Mouse (Mus musculus) activated CD4-positive, CD25-positive, alpha-beta regulatory T cell, adult 4 months (primary cell): ENCODE measurements around the gene Slco4c1. TPM values are rescaled to one million over a fixed set of nuclear protein-coding genes. Genes with fewer than 3 reads are reported as not detected.

ENCODE experiments used
- ATAC-seq: one replicate; pipeline ENCODE4 v1.8.0; 2017
- polyA plus RNA-seq, 2 experiments: library from polyadenylated mRNA; unstranded; fragments of 100-300 nt; shearing (Covaris generic); gene quantifications; one replicate each; pipeline ENCODE4 v1.2.1; 2017

Gene Slco4c1
- polyA plus RNA-seq, 2 experiments from 2014 or later: not detected

DNA sequence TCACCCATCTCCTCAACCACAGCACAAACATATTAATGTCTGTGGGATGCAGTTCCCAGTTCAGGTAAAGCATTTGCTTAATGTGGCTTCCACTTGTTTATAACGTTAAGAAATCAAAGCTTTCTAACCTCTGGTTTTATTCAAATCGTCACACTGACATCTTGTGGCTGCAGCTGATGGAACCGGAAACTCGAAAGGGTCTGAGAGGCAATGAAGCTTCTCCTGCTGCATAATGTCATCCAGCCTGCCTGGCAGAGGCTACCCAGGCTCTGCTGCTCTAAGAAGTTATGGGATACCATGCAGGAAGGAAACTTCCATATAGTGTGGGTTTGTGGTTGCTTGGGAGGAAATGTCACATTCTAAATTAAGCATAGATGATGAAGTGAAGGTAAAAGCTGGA, 103.7 kb downstream of the Slco4c1 start:
- no peak for ATAC-seq

DNA sequence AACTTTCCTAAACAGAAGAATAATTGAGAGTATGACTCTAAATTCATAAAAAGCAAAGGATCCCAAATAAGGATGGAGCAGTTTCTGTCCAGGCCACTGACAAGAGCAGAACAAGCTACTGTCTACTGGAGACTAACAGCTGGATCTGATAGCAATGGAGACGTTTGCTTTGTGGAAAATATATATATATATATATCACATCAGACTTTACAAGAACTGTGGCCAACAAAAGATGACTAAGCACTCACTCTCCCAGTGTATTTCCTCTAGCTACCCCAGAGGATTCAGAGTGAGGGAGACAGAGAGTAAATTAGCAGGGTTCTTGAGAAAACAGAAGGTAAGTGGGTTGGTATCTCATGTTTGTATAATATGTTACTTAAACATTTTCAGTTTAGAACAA, 105.4 kb downstream of the Slco4c1 start:
- ATAC-seq: no peak
